Mouse (Mus musculus): ENCODE results near the gene Lclat1. TPM values are rescaled to one million over a fixed set of nuclear protein-coding genes. Genes with fewer than 3 reads are reported as not detected.
"Not testable (repeated sequence)": the region's sequence is repeated elsewhere in the genome, so short reads cannot be mapped to it uniquely, and the experiment has no call there.

Lclat1 gene
- polyA plus RNA-seq, 1 experiment from 2014 or later: 29.2 TPM

DNA sequence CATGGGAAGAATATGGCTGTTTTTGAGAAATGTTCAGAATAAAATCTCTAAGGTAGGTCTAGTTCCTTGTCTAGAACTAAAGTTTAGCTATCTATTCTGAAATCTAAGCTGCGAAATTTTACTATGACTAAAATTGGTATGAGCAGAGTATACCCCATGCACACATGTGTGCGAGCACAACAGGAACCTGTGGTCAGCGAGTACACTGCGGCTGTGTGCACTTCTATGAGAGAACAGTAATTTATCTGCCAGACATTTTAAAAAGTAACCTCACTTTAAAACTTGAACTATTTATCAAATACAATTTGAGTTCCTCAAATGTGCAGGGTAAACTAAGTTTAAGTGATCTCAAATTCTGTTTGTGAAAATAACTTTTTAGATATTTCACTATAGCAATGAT, 34.2 kb downstream of the Lclat1 start:
- Histone ChIP-seq H3K4me2 (ENCODE audit: low read length) (no peak overlapping the region), H3K9me3 (ENCODE audit: control insufficient read depth, low read length) (no peaks in the 10 kb centered on the region), H3K4me3 (ENCODE audit: low read depth, low read length) (no peak overlapping the region), H3K27ac (ENCODE audit: low read depth) (no peak overlapping the region), H3K9ac (ENCODE audit: low read length) (no peak overlapping the region), H3K4me1 (replicated peaks; ENCODE audit: control insufficient read depth, insufficient read depth, low read length) (no peaks in the 10 kb centered on the region), H3K36me3 (ENCODE audit: control insufficient read depth, insufficient read depth, low read length) (no peaks in the 10 kb centered on the region), H3K27me3 (replicated peaks; ENCODE audit: control insufficient read depth, insufficient read depth, low read length) (no peaks in the 10 kb centered on the region)
- 57% methylated on average over 4 of the region's 4 CpGs for WGBS
- no peak for DNase-seq (ENCODE audit: low spot score)
- ATAC-seq (replicated peaks; ENCODE audit: low FRiP score, low TSS enrichment, low read depth): no peak

DNA sequence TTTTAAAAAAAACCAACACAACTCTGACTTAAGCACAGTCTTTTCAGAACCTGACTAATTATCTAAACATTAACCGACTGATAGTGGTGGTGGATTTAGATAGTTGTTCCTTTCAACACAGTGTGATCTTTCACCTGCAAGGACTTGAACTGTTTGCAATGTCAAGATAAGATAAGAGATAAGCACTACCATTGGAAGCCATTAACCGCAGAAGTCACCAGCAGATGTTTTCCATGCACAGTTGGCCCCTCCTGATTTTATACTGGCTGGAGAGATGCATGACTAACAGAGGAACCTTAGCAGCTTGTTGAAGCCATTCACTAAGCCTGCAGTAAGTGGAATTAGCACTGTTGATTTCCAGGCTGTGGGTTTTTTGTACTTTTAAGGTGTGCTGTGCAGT, 34.7 kb downstream of the Lclat1 start:
- no peak overlapping the region for H3K27ac ChIP-seq (ENCODE audit: low read depth)
- H3K4me1 ChIP-seq (replicated peaks; ENCODE audit: control insufficient read depth, insufficient read depth, low read length): no peaks in the 10 kb centered on the region
- 27% methylated on average over 2 of the region's 2 CpGs for WGBS
- no peaks in the 10 kb centered on the region for H3K27me3 ChIP-seq (replicated peaks; ENCODE audit: control insufficient read depth, insufficient read depth, low read length)
- H3K4me2 ChIP-seq (ENCODE audit: low read length): no peak overlapping the region
- H3K9ac ChIP-seq (ENCODE audit: low read length): no peak overlapping the region
- no peaks in the 10 kb centered on the region for H3K36me3 ChIP-seq (ENCODE audit: control insufficient read depth, insufficient read depth, low read length)
- ATAC-seq (replicated peaks; ENCODE audit: low FRiP score, low TSS enrichment, low read depth): peak; percentile 70; the same call in 1 of the 2 replicates
- H3K4me3 ChIP-seq (ENCODE audit: low read depth, low read length): no peak overlapping the region
- no peak for DNase-seq (ENCODE audit: low spot score)
- H3K9me3 ChIP-seq (ENCODE audit: control insufficient read depth, low read length): no peaks in the 10 kb centered on the region

DNA sequence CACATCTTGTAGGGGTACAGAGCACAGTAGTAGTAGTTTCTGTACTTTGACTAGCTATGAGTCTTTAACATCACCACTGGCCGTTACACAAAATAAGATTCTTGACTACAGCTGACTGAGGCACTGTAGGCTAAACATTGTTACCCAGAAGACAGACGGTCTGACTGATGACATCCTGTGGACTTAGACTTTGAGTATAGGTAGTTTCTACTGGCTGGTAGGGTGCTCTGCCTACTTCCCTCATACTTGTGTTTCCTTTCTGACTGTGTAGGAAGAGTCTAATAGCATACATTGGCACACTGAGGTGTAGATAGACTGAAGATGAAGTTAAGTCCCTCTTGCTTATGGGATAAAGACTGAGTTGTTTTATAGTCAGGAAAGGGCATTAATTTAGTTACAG, 37.6 kb downstream of the Lclat1 start:
- no peak for DNase-seq (ENCODE audit: low spot score)

DNA sequence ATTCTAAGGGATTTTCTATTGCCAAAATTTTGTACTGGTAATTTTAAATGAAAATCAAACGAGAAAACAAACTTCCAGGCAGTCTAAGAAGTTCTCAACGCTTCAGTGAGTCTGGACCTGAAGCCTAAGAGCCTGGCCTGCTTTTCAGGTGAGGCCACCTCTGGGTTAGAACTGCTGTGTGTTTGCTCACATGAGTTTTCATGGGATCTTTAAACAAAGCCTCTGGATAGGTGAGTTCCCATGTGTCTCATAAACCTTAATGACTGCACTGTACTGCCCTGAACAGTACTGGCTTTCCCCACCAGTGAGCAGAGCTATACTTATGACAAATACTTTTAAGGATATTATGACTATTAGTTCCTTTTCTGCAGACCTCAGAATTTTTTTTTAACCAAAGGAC, 40.8 kb downstream of the Lclat1 start:
- H3K9me3 ChIP-seq (ENCODE audit: control insufficient read depth, low read length): no peaks in the 10 kb centered on the region
- no peaks in the 10 kb centered on the region for H3K27me3 ChIP-seq (replicated peaks; ENCODE audit: control insufficient read depth, insufficient read depth, low read length)
- ATAC-seq (replicated peaks; ENCODE audit: low FRiP score, low TSS enrichment, low read depth) (0 out of 2 replicates have a peak, but pooled peaks have one; percentile 43), DNase-seq (ENCODE audit: low spot score) (no peak)
- H3K4me3 ChIP-seq (ENCODE audit: low read depth, low read length): no peak overlapping the region
- H3K4me2 ChIP-seq (ENCODE audit: low read length): no peak overlapping the region
- H3K36me3 ChIP-seq (ENCODE audit: control insufficient read depth, insufficient read depth, low read length): no peaks in the 10 kb centered on the region
- H3K27ac ChIP-seq (ENCODE audit: low read depth): no peak overlapping the region
- 78% methylated on average over 2 of the region's 2 CpGs for WGBS
- no peaks in the 10 kb centered on the region for H3K4me1 ChIP-seq (replicated peaks; ENCODE audit: control insufficient read depth, insufficient read depth, low read length)
- no peak overlapping the region for H3K9ac ChIP-seq (ENCODE audit: low read length)

More for the DNA sequence above, 37.6 kb downstream of the Lclat1 start:
- 85% methylated on average over 2 of the region's 2 CpGs for WGBS
- no peak for ATAC-seq (replicated peaks; ENCODE audit: low FRiP score, low TSS enrichment, low read depth)
- H3K27ac ChIP-seq (ENCODE audit: low read depth): no peak overlapping the region
- H3K4me3 ChIP-seq (ENCODE audit: low read depth, low read length): no peak overlapping the region
- H3K9ac ChIP-seq (ENCODE audit: low read length): no peak overlapping the region
- H3K36me3 ChIP-seq (ENCODE audit: control insufficient read depth, insufficient read depth, low read length): no peaks in the 10 kb centered on the region
- H3K9me3 ChIP-seq (ENCODE audit: control insufficient read depth, low read length): no peaks in the 10 kb centered on the region
- H3K27me3 ChIP-seq (replicated peaks; ENCODE audit: control insufficient read depth, insufficient read depth, low read length): no peaks in the 10 kb centered on the region
- no peak overlapping the region for H3K4me2 ChIP-seq (ENCODE audit: low read length)
- no peaks in the 10 kb centered on the region for H3K4me1 ChIP-seq (replicated peaks; ENCODE audit: control insufficient read depth, insufficient read depth, low read length)

DNA sequence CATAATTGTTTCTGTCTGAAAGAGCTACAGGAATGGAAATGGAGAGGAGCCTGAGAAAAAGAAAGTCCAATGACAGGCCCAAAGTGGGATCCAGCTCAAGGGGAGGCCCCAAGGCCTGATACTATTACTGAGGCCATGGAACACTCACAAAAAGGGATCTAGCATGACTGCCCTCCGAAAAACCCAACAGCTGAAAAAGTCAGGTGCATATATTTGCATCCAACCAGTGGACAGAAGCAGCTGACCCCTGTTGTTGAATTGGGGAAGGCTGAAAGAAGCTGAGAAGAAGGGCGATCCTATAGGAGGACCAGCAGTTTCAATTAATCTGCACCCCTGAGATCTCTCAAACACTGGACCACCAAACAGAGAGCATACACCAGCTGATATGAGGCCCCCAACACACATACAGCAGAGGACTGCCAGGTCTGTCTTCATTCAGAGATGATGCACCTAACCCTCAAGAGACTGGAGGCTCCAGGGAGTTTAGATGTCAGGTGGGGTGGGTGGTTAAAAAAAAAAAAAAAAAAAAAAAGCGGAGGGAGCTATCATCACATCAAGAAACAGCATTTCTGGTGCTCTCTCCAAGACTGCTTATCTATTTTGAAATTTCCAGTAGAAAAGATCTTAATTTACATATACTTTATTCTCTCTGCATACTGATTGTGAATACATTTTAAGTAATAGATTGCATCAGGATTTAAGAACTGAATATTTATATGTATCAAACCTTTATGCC, 45.2 kb downstream of the Lclat1 start:
- not testable (repeated sequence) for H3K4me2 ChIP-seq (ENCODE audit: low read length); H3K4me1 ChIP-seq (replicated peaks; ENCODE audit: control insufficient read depth, insufficient read depth, low read length); DNase-seq (ENCODE audit: low spot score); H3K9ac ChIP-seq (ENCODE audit: low read length); H3K27me3 ChIP-seq (replicated peaks; ENCODE audit: control insufficient read depth, insufficient read depth, low read length); ATAC-seq (replicated peaks; ENCODE audit: low FRiP score, low TSS enrichment, low read depth); H3K36me3 ChIP-seq (ENCODE audit: control insufficient read depth, insufficient read depth, low read length); H3K4me3 ChIP-seq (ENCODE audit: low read depth, low read length); H3K27ac ChIP-seq (ENCODE audit: low read depth); H3K9me3 ChIP-seq (ENCODE audit: control insufficient read depth, low read length)
- WGBS: 88% methylated on average over 3 of the region's 3 CpGs

DNA sequence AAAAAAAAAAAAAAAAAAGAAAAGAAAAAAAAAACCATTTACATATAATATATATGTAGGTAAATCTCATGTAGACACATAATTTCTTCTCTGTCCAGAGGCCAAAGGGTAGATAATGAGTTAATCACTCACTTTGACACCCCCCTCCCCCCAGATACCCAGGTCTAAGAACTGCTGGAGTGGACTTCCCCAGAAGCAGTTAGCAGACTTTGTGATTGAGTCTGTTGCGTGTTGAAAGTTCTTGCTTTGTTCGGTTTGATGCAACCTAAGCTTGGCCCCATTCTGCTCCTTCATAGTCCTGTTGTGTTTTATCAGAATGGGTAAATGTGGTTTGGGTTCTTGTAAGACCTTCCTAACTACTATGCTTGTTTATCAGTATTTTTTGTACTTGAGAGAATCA, 45.9 kb downstream of the Lclat1 start:
- Histone ChIP-seq H3K36me3 (ENCODE audit: control insufficient read depth, insufficient read depth, low read length) (no peaks in the 10 kb centered on the region), H3K4me3 (ENCODE audit: low read depth, low read length) (no peak overlapping the region), H3K27ac (ENCODE audit: low read depth) (no peak overlapping the region), H3K9ac (ENCODE audit: low read length) (no peak overlapping the region), H3K4me1 (replicated peaks; ENCODE audit: control insufficient read depth, insufficient read depth, low read length) (no peaks in the 10 kb centered on the region), H3K9me3 (ENCODE audit: control insufficient read depth, low read length) (no peaks in the 10 kb centered on the region), H3K27me3 (replicated peaks; ENCODE audit: control insufficient read depth, insufficient read depth, low read length) (no peaks in the 10 kb centered on the region), H3K4me2 (ENCODE audit: low read length) (no peak overlapping the region)
- DNase-seq (ENCODE audit: low spot score): no peak
- no peak for ATAC-seq (replicated peaks; ENCODE audit: low FRiP score, low TSS enrichment, low read depth)
- WGBS: 90% methylated on average over 2 of the region's 2 CpGs

DNA sequence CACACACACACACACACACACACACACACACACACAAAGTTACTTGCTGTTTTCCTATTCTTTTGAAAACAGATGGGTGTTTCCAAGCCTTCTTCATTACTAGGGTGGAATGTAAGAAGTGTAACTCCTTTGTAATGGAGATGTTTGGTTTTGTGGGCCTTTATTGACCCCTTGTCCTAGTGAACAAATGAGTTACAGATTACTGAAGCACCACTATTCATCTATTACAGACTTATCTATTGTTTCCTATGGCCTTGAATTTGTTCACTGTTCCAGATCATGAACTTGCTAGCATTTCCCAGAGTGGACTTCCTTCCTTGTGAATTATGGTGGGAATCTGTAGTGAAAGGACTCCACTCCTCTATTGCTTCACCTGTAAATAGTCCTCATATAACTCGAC, 48.8 kb downstream of the Lclat1 start:
- Histone ChIP-seq H3K9me3 (ENCODE audit: control insufficient read depth, low read length) (no peaks in the 10 kb centered on the region), H3K4me2 (ENCODE audit: low read length) (no peak overlapping the region), H3K27me3 (replicated peaks; ENCODE audit: control insufficient read depth, insufficient read depth, low read length) (no peaks in the 10 kb centered on the region), H3K4me1 (replicated peaks; ENCODE audit: control insufficient read depth, insufficient read depth, low read length) (0 out of 2 replicates have a peak, but pooled peaks cover 4% of the 10 kb centered on the region), H3K36me3 (ENCODE audit: control insufficient read depth, insufficient read depth, low read length) (no peaks in the 10 kb centered on the region), H3K4me3 (ENCODE audit: low read depth, low read length) (no peak overlapping the region), H3K9ac (ENCODE audit: low read length) (no peak overlapping the region), H3K27ac (ENCODE audit: low read depth) (no peak overlapping the region)
- no peak for ATAC-seq (replicated peaks; ENCODE audit: low FRiP score, low TSS enrichment, low read depth)
- no peak for DNase-seq (ENCODE audit: low spot score)
- 76% methylated on average over 1 of the region's 1 CpGs for WGBS

DNA sequence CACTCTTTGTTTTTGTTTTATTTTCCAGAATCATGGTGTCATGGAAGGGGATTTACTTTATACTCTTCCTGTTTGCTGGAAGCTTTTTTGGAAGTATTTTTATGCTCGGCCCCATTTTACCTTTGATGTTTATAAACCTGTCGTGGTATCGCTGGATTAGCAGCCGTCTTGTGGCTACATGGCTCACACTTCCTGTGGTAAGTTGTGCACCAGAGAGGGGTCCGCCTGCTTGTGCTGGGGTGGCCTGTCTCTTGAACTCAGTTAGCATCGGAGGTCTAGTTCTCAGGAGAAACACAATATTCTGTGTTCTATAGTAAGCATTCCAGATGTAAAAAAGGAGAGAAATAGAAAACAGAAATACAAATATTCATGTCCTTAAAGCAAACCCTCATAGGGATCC, 54.0 kb downstream of the Lclat1 start:
- Histone ChIP-seq H3K4me2 (ENCODE audit: low read length) (no peak overlapping the region), H3K4me1 (replicated peaks; ENCODE audit: control insufficient read depth, insufficient read depth, low read length) (0 out of 2 replicates have a peak, but pooled peaks cover 4% of the 10 kb centered on the region), H3K9ac (ENCODE audit: low read length) (no peak overlapping the region), H3K27ac (ENCODE audit: low read depth) (no peak overlapping the region), H3K27me3 (replicated peaks; ENCODE audit: control insufficient read depth, insufficient read depth, low read length) (no peaks in the 10 kb centered on the region), H3K36me3 (ENCODE audit: control insufficient read depth, insufficient read depth, low read length) (0 out of 2 replicates have a peak, but pooled peaks cover 4% of the 10 kb centered on the region), H3K4me3 (ENCODE audit: low read depth, low read length) (no peak overlapping the region), H3K9me3 (ENCODE audit: control insufficient read depth, low read length) (no peaks in the 10 kb centered on the region)
- 48% methylated on average over 6 of the region's 6 CpGs for WGBS
- no peak for ATAC-seq (replicated peaks; ENCODE audit: low FRiP score, low TSS enrichment, low read depth)
- DNase-seq (ENCODE audit: low spot score): no peak

Measured in intestine, embryonic 14.5 days (tissue).